Mouse (Mus musculus): ENCODE measurements around the gene Snrpd3. TPM values are rescaled to one million over a fixed set of nuclear protein-coding genes. Genes with fewer than 3 reads are reported as not detected.
A peak's percentile ranks its signal among the peaks of the same experiment; 100 is the strongest.
"Not testable (repeated sequence)": the region's sequence is repeated elsewhere in the genome, so short reads cannot be mapped to it uniquely, and the experiment has no call there.

Gene Snrpd3
- 506 and 548 TPM in 2 replicates for polyA plus RNA-seq (2011; ENCODE audit: insufficient read depth, insufficient read length, low read depth, missing spikeins)

- H3K9ac ChIP-seq (ENCODE audit: low read depth, poor library complexity, severe bottlenecking): peak within 1 kb of the TSS; percentile 94
These were observed at the start of gene Snrpd3 for GRCm38 (mm10) chr10:75517073-75517757. Gene Snrpd3, plus strand, starts transcription at chr10:75517551.

GRCm38 (mm10) chr10:75473411-75473810 is 43.9 kb upstream of the Snrpd3 start:
- H3K9me3 ChIP-seq (replicated peaks; ENCODE audit: control insufficient read depth, insufficient read depth, low read length, poor library complexity, severe bottlenecking): no peaks in the 10 kb centered on the region
- H3K27me3 ChIP-seq (ENCODE audit: control insufficient read depth, insufficient read depth, low read length, poor library complexity, severe bottlenecking): 0 out of 2 replicates have a peak, but pooled peaks cover 1% of the 10 kb centered on the region
- H3K9ac ChIP-seq (ENCODE audit: low read depth, poor library complexity, severe bottlenecking): no peak overlapping the region
- H3K4me3 ChIP-seq (ENCODE audit: low read depth, low read length): no peak overlapping the region
- no peaks in the 10 kb centered on the region for H3K36me3 ChIP-seq (ENCODE audit: control insufficient read depth, insufficient read depth, low read length, poor library complexity, severe bottlenecking)
- H3K4me1 ChIP-seq (ENCODE audit: control insufficient read depth, insufficient read depth, low read length): no peaks in the 10 kb centered on the region
- H3K27ac ChIP-seq (ENCODE audit: insufficient read depth, low read length): no peak overlapping the region
- TF ChIP-seq EP300 (IDR thresholded peaks at IDR 0.05; ENCODE audit: insufficient read depth, low read depth, low read length) (no peak), CTCF (IDR thresholded peaks at IDR 0.05; ENCODE audit: low read depth, low read length) (no peak), POLR2A (IDR thresholded peaks at IDR 0.05; ENCODE audit: insufficient read depth, low read length) (no peak)

More at GRCm38 (mm10) chr10:75517073-75517757, at the start of gene Snrpd3:
- Histone ChIP-seq H3K36me3 (ENCODE audit: control insufficient read depth, insufficient read depth, low read length, poor library complexity, severe bottlenecking) (peaks cover 27% of the 10 kb centered on the region), H3K4me3 (ENCODE audit: low read depth, low read length) (peak within 1 kb of the TSS; percentile 100), H3K27me3 (ENCODE audit: control insufficient read depth, insufficient read depth, low read length, poor library complexity, severe bottlenecking) (no peaks in the 10 kb centered on the region), H3K27ac (ENCODE audit: insufficient read depth, low read length) (peak within 1 kb of the TSS; percentile 71), H3K4me1 (ENCODE audit: control insufficient read depth, insufficient read depth, low read length) (no peaks in the 10 kb centered on the region), H3K9me3 (replicated peaks; ENCODE audit: control insufficient read depth, insufficient read depth, low read length, poor library complexity, severe bottlenecking) (no peaks in the 10 kb centered on the region)
- TF ChIP-seq POLR2A (IDR thresholded peaks at IDR 0.05; ENCODE audit: insufficient read depth, low read length) (no peak), EP300 (IDR thresholded peaks at IDR 0.05; ENCODE audit: insufficient read depth, low read depth, low read length) (no peak), CTCF (IDR thresholded peaks at IDR 0.05; ENCODE audit: low read depth, low read length) (no peak)

- 0 out of 2 replicates have a peak, but pooled peaks cover 1% of the 10 kb centered on the region for H3K27me3 ChIP-seq (ENCODE audit: control insufficient read depth, insufficient read depth, low read length, poor library complexity, severe bottlenecking)
- no peak overlapping the region for H3K4me3 ChIP-seq (ENCODE audit: low read depth, low read length)
- no peaks in the 10 kb centered on the region for H3K4me1 ChIP-seq (ENCODE audit: control insufficient read depth, insufficient read depth, low read length)
- no peaks in the 10 kb centered on the region for H3K9me3 ChIP-seq (replicated peaks; ENCODE audit: control insufficient read depth, insufficient read depth, low read length, poor library complexity, severe bottlenecking)
- H3K36me3 ChIP-seq (ENCODE audit: control insufficient read depth, insufficient read depth, low read length, poor library complexity, severe bottlenecking): no peaks in the 10 kb centered on the region
- TF ChIP-seq EP300 (IDR thresholded peaks at IDR 0.05; ENCODE audit: insufficient read depth, low read depth, low read length) (no peak), CTCF (IDR thresholded peaks at IDR 0.05; ENCODE audit: low read depth, low read length) (no peak), POLR2A (IDR thresholded peaks at IDR 0.05; ENCODE audit: insufficient read depth, low read length) (no peak)
- H3K27ac ChIP-seq (ENCODE audit: insufficient read depth, low read length): no peak overlapping the region
- no peak overlapping the region for H3K9ac ChIP-seq (ENCODE audit: low read depth, poor library complexity, severe bottlenecking)
These were observed 42.8 kb upstream of the Snrpd3 start for GRCm38 (mm10) chr10:75474571-75474970.

GRCm38 (mm10) chr10:75475139-75475850 is 42.1 kb upstream of the Snrpd3 start:
- H3K4me3 ChIP-seq (ENCODE audit: low read depth, low read length); H3K9ac ChIP-seq (ENCODE audit: low read depth, poor library complexity, severe bottlenecking); H3K4me1 ChIP-seq (ENCODE audit: control insufficient read depth, insufficient read depth, low read length); H3K27me3 ChIP-seq (ENCODE audit: control insufficient read depth, insufficient read depth, low read length, poor library complexity, severe bottlenecking); H3K36me3 ChIP-seq (ENCODE audit: control insufficient read depth, insufficient read depth, low read length, poor library complexity, severe bottlenecking); H3K27ac ChIP-seq (ENCODE audit: insufficient read depth, low read length); H3K9me3 ChIP-seq (replicated peaks; ENCODE audit: control insufficient read depth, insufficient read depth, low read length, poor library complexity, severe bottlenecking): not testable (repeated sequence)

GRCm38 (mm10) chr10:75477034-75477433 is 40.3 kb upstream of the Snrpd3 start:
- H3K4me3 ChIP-seq (ENCODE audit: low read depth, low read length): no peak overlapping the region
- H3K27ac ChIP-seq (ENCODE audit: insufficient read depth, low read length): no peak overlapping the region
- H3K36me3 ChIP-seq (ENCODE audit: control insufficient read depth, insufficient read depth, low read length, poor library complexity, severe bottlenecking): no peaks in the 10 kb centered on the region
- H3K27me3 ChIP-seq (ENCODE audit: control insufficient read depth, insufficient read depth, low read length, poor library complexity, severe bottlenecking): 0 out of 2 replicates have a peak, but pooled peaks cover 1% of the 10 kb centered on the region
- H3K9me3 ChIP-seq (replicated peaks; ENCODE audit: control insufficient read depth, insufficient read depth, low read length, poor library complexity, severe bottlenecking): no peaks in the 10 kb centered on the region
- H3K4me1 ChIP-seq (ENCODE audit: control insufficient read depth, insufficient read depth, low read length): no peaks in the 10 kb centered on the region
- TF ChIP-seq EP300 (IDR thresholded peaks at IDR 0.05; ENCODE audit: insufficient read depth, low read depth, low read length) (no peak), POLR2A (IDR thresholded peaks at IDR 0.05; ENCODE audit: insufficient read depth, low read length) (no peak), CTCF (IDR thresholded peaks at IDR 0.05; ENCODE audit: low read depth, low read length) (no peak)
- H3K9ac ChIP-seq (ENCODE audit: low read depth, poor library complexity, severe bottlenecking): no peak overlapping the region

- no peaks in the 10 kb centered on the region for H3K36me3 ChIP-seq (ENCODE audit: control insufficient read depth, insufficient read depth, low read length, poor library complexity, severe bottlenecking)
- TF ChIP-seq POLR2A (IDR thresholded peaks at IDR 0.05; ENCODE audit: insufficient read depth, low read length) (no peak), CTCF (IDR thresholded peaks at IDR 0.05; ENCODE audit: low read depth, low read length) (no peak), EP300 (IDR thresholded peaks at IDR 0.05; ENCODE audit: insufficient read depth, low read depth, low read length) (no peak)
- H3K27ac ChIP-seq (ENCODE audit: insufficient read depth, low read length): no peak overlapping the region
- H3K9ac ChIP-seq (ENCODE audit: low read depth, poor library complexity, severe bottlenecking): no peak overlapping the region
- H3K4me1 ChIP-seq (ENCODE audit: control insufficient read depth, insufficient read depth, low read length): no peaks in the 10 kb centered on the region
- H3K9me3 ChIP-seq (replicated peaks; ENCODE audit: control insufficient read depth, insufficient read depth, low read length, poor library complexity, severe bottlenecking): no peaks in the 10 kb centered on the region
- no peak overlapping the region for H3K4me3 ChIP-seq (ENCODE audit: low read depth, low read length)
- 0 out of 2 replicates have a peak, but pooled peaks cover 1% of the 10 kb centered on the region for H3K27me3 ChIP-seq (ENCODE audit: control insufficient read depth, insufficient read depth, low read length, poor library complexity, severe bottlenecking)
These were observed 37.4 kb upstream of the Snrpd3 start for GRCm38 (mm10) chr10:75479955-75480354.
